Mouse (Mus musculus) activated CD4-positive, CD25-positive, alpha-beta regulatory T cell, adult 4 months (primary cell): Measurements from ENCODE around the gene Itga1. TPM values are rescaled to one million over a fixed set of nuclear protein-coding genes. Genes with fewer than 3 reads are reported as not detected.

Experiments
- ATAC-seq: one replicate; pipeline ENCODE4 v1.8.0; 2017
- polyA plus RNA-seq, 2 experiments: library from polyadenylated mRNA; unstranded; fragments of 100-300 nt; shearing (Covaris generic); gene quantifications; one replicate each; pipeline ENCODE4 v1.2.1; 2017

Itga1 gene
- polyA plus RNA-seq, 2 experiments from 2014 or later: 0.68 to 0.87 TPM

- ATAC-seq: no peak
Measured at GRCm38 (mm10) chr13:115050660-115051559, 50.9 kb downstream of the Itga1 start.

GRCm38 (mm10) chr13:115042652-115043051 is 59.1 kb downstream of the Itga1 start:
- no peak for ATAC-seq

DNA sequence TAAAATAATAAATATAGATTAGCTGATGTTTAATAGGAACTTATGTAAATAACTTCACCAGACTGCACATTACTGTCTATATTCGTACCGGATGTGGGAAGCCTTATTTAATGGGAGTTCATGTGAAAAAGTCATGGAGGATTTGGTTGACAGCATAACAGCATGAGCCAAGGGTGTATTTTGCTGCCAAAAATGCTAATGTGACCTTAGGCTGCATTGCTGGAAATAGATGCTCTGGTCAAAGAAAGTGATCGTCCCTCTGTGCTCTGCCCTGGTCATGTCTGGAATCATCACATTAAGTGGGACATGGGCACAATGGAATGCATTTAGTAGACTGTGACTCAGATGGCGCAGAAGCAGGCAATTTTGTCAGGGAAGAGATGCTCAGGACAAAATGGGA is 64.5 kb downstream of the Itga1 start:
- ATAC-seq: no peak

DNA sequence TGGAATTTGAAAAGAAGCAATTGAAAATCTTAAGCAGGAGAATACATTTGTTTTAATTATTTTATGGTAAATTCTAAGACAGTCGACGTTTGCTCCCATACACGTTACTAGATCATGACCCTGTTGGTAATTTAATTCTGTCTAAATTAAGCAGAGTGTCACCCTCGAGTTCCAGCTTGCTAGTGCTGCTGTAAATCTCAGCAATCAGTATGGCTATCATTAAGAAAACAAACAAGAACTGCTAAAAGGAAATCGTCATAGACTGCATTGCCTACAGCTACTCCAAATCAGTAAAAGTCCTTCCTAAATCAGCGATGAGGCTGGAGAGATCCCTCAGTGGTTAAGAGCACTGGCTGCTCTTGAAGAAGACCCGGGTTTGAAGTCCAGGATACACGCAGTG is 66.4 kb downstream of the Itga1 start:
- no peak for ATAC-seq

DNA sequence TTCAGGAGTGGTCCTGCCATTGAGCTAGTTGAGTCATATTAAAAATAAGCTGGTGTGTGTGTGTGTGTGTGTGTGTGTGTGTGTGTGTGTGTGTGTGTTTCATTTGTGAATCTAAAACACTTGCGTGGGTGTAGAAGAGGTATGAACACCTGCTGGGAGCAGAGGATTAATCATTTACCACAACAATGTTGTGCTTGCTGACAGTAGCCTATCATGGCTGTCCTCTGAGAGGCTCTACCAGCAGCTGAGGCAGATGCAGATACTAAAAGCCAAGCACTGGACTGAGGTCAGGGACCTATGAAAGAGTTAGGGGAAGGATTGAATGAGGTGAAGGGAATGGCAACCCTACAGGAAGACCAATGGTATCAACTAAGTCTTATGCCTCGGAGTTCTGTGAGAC is 68.6 kb downstream of the Itga1 start:
- ATAC-seq: no peak

DNA sequence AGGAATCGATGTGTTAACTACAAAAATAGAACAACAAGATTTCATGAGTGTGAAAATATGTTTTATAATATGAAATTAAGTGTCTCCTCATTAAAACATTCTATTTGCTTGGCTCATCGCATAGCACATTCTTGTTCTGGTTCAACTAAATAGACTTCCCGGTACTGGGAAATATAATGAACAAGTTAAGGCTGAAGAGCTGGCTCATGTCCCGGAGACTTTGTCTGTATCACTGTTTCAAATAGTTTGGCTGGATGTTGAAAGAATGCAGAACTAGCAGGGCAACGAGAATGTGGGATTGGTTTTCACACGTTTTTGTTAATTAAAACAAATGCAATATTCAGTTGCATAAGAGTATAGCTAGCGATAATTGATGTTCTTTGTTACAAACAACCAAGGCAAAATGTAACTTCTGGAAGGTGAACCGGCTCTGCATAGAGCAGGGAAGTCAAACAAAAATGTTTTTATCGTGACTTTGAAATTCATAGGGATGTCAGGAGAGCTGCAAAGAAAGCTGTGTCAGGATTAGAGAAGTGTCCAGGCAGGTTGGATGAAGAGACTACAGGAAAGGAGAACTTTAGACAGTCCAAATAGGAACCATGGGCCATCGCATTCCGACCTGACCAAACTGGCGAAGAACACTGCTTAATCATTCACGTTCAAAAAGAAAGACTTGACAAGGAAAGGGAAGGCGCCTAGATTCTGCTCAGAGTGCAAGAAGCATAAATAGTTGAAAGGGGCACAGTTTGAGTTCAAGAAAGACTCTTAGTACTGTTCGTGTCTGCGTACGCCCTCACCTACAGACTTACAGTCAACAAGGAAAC is 70.4 kb downstream of the Itga1 start:
- ATAC-seq: no peak

GRCm38 (mm10) chr13:115025394-115025793 is 76.4 kb downstream of the Itga1 start:
- ATAC-seq: no peak

DNA sequence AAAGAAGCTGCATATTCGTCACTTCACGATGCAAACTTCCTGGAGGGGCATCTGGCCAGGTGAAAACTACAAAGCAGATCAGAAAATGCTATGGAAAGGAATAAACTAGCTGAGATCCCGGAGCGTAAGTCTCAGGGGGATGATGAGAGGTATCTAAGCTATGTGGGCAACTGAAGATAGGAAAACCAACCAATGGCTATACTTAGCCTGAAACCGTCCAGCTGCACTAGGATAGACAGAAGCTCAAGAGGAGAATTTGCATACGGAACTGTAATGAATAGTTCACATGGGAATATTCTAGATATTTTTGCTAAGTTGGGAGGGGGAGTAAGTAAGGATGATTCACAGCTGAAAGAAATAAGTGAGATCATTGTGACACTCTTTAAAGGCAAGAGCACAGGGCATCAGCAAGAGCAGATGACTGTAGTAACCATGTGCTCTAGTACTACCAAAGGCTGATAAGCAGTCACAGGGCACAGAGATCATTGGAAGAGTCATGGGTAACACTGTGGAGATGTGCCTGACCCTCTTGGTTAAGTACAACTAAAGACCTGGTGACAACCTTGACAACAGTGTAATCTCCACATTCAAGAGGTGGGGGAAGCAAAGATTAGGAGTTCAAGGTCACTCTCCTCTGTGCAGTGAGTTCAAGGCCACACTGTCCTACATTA is 79.5 kb downstream of the Itga1 start:
- no peak for ATAC-seq

DNA sequence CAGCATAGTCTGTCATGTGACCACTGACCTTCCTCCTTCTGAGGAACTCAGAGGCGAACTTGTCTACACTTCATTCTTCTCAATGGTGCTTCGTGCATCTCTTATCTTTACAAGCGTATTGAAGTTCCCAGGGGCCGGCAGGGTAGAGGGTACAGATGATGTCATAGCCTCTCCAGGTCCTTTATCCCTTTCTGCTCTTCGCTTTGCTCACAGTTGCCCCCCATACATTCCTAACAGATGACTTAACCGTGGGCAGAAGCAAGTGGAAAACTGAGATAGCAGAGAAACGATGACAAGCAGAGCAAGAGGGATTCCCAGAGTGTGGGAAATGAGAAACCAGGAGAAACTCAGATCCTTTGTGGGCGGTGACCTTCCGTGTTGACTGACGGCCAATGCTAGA is 80.4 kb downstream of the Itga1 start:
- no peak for ATAC-seq

DNA sequence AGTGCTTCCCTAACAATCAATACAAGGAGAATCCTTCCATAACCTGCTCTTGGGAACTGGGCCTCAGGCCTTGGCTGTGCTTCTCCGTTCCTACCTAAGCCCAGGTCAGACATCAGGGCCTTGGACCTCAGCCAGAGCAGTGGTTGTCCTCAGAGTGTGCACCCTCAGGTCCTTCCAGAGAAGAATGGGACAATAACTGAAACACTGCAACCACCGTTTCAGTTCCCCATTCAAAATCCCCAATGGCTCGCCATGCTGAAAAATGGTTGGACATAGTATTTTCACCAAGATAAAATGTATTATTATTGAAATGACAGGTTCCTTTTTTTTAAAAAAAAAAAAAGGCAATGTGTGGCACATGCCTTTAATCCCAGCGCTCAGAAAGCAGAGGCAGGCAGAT is 81.0 kb downstream of the Itga1 start:
- no peak for ATAC-seq

GRCm38 (mm10) chr13:115017545-115017944 is 84.2 kb downstream of the Itga1 start:
- no peak for ATAC-seq

DNA sequence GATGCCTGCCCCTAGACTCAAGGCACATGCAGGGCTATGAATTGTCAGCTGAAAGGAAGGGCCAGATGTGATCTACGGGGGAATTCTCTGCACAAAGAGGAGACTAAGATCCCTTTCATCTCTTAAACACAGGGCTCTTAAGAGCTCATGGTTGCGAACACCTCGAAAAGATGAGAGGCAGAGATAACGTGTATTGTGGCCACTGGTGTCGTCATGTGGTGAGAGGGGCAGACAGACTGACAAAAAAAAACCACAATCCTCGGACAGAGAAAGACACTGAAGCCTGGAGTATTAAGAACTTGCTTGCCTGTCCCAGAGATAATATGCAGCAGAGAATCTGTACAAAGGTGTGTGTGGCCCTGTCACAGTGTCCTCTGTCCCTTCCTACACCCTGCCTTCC is 90.2 kb downstream of the Itga1 start:
- ATAC-seq: no peak

DNA sequence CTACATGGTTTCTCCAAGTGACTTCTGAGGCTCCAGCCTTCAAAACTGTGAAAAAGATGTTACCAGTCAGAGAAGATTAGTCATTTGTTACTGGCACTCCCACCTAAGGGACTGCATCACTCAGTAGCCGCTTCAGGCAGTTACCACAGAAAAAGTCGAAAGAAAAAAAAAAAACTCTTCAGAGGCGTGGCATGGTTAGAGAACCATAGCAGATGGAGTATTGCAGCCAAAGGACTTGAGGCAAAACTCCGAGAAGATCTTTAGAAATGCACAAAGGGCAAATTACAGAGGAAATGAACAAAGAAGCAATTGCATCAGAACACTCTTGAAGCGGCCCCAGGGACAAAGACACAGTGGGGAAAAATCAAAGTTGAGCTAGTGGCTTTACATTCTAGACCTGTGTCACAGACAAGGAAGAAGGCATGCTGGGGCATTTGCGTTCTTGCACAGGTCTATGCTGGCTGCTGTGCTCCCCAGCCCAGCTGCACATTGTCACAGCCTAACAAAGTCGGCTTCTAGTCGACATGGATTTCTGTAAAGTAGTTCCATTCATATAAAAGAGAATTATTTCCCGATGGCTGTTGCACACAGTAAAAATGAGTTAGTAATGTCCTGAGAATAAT is 95.4 kb downstream of the Itga1 start:
- ATAC-seq: no peak

DNA sequence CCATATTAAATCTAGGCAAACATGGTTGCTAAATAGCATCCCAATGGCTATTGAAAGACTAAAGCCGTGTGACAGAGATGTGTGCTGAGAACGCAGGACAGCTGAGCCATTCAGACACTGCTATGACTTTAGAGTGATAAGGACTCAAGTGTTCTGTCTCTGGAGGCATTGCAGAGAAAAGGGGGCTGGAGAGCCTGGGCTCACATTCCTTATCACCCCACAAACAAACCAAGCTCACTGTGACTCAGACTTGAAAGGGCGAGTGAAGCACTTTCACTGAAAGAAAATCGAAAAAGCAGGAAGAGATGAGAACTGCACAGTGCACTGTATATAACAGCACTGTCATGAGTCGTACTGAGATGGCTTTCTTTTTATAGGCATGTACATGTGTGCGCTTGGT is 96.4 kb downstream of the Itga1 start:
- ATAC-seq: no peak

DNA sequence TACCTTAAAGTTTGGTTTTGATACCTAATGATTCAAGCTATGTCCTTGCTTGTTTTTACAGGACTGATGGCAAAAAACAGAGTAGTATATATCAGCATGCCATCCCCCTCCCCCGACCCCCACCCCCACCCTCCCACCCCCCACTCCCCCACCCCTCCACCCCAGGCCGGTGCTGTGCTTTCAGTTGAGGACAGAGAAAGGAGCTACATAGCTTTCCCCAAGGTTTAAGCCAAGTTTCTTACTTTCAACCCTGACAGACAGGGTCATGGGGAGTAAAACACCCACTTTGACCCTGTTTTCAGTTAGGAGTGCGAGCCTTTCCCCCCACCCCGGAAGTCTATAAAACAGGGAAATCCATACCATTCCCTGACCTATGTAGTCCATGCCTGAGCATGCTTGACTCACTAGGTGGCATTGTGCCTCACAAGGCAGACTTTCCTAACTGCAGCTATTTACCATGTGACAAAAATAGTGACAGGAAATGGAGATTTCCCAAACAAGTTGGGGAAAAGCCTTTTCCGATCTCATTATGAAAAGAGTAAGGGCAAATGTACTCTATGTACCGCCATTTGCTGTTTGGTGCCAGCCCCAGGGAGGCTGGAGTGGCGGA is 98.2 kb downstream of the Itga1 start:
- ATAC-seq: no peak

GRCm38 (mm10) chr13:115002837-115003236 is 98.9 kb downstream of the Itga1 start:
- ATAC-seq: no peak

- no peak for ATAC-seq
Measured at GRCm38 (mm10) chr13:115002155-115002554, 99.6 kb downstream of the Itga1 start.

DNA sequence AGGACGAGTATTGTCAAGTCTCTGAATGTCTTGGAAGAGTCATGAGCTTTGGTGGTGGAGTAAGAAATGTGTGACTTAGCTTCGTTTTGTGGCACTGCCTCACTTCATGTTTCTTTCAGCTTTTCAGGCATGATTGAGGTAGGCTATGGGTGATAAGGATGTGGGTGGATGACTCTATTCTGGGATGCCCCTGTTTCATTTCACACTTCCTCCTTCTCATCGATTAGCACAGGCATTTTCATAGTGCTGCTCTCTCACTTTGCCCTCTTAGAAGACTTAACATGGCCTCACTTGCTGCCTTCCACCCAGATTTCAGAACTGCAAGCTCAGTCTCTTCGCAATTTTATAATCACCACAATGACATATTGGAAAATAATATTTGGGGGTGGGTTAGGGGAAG is 102.2 kb downstream of the Itga1 start:
- ATAC-seq: no peak

GRCm38 (mm10) chr13:114998100-114998499 is 103.7 kb downstream of the Itga1 start:
- no peak for ATAC-seq

DNA sequence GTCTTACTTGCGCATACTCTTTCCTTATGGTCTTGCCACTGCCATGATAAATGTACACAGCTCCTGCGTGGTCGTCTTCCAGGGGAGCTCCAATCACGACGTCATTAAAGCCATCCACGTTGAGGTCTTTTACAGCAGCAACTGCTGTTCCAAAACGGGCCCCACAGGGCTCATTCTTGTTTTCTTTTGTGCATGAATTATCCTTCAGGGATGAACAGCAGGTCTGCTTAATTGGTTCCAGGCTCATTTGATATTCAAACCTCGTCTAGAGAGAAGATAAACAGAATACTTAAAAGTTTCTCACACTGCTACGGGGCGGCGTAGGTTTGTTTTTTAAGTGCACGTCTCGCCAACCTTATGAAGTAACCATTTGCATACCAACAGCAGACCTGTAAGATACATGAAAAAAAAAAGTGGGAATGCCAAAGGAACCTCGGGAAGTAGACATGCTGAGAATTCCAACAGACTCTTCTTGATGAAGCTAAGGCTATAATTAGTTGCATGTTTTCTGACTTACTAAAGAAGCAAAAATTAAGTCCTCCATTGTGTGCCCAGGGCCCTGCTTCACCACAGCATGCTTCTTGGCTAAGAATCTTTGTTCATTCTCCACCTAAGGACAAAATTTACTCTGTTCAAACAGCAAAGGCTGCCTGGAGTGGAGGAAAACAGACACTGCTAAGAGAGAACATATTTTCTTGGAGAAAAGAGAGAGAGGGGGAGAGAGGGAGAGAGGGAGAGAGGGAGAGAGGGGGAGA is 109.3 kb downstream of the Itga1 start:
- no peak for ATAC-seq

- ATAC-seq: no peak
Measured at GRCm38 (mm10) chr13:114987668-114988067, 114.1 kb downstream of the Itga1 start.

- ATAC-seq: no peak
Measured at GRCm38 (mm10) chr13:114987161-114987560, 114.6 kb downstream of the Itga1 start.
